Mouse (Mus musculus) cerebellum, adult 2 months (tissue): ENCODE measurements around the gene Clca3a1.

Experiments used
- CTCF ChIP-seq: fragments of 200-500 bp; IDR thresholded peaks from 2 replicates; pipeline ENCODE4 v1.5.1; 2011; ENCODE audit warnings: low read depth, mild to moderate bottlenecking, control low read depth, low read length, moderate library complexity, borderline replicate concordance; ENCODE audit not compliant: insufficient read depth
- POLR2A ChIP-seq: fragments of 200-500 bp; IDR thresholded peaks from 2 replicates; pipeline ENCODE4 v1.6.1; 2011; ENCODE audit warnings: low read length, control low read depth, borderline replicate concordance; ENCODE audit not compliant: insufficient read depth

- TF ChIP-seq POLR2A (no peak), CTCF (no peak)
Measured at GRCm38 (mm10) chr3:144765161-144765560, 4.4 kb upstream of the Clca3a1 start.
